Mouse (Mus musculus): ENCODE results near the gene Cela3a.

- TF ChIP-seq POLR2A (IDR thresholded peaks at IDR 0.05; ENCODE audit: borderline replicate concordance, control insufficient read depth, low read depth, low read length) (no peak), CTCF (IDR thresholded peaks at IDR 0.05; ENCODE audit: control insufficient read depth, insufficient read depth, low read length) (no peak)
Measured at GRCm38 (mm10) chr4:137454582-137454981, 45.0 kb upstream of the Cela3a start.

All from bone marrow, adult 2 months (tissue).